Mouse (Mus musculus) liver, postnatal 0 days (tissue): ENCODE measurements around the gene Aph1a. TPM values are rescaled to one million over a fixed set of nuclear protein-coding genes. Genes with fewer than 3 reads are reported as not detected.
A peak's percentile ranks its signal among the peaks of the same experiment; 100 is the strongest.

Experiments
- ATAC-seq: fragments of 200-750 bp; cut with Nextera tagmentation; 2 replicates; pipeline ENCODE4 v1.8.0; 2017; ENCODE audit warnings: mild to moderate bottlenecking, moderate library complexity
- DNase-seq: peaks from one replicate; pipeline ENCODE4 v3.0.0-alpha.2; 2016
- H3K27ac ChIP-seq: fragments of 300-500 bp; sonication (generic); 2 replicates; pipeline ENCODE4 v1.5.1; 2014; ENCODE audit warnings: antibody characterized with exemption, moderate library complexity, mild to moderate bottlenecking, low read depth
- H3K27me3 ChIP-seq: fragments of 300-500 bp; sonication (generic); 2 replicates; pipeline ENCODE4 v1.6.1; 2014; ENCODE audit warnings: low read length, control low read depth, mixed read lengths; ENCODE audit not compliant: insufficient read depth
- H3K36me3 ChIP-seq: fragments of 300-500 bp; sonication (generic); replicated peaks from 2 replicates; pipeline ENCODE4 v1.6.1; 2014; ENCODE audit warnings: mild to moderate bottlenecking, control low read depth, low read length, moderate library complexity, mixed read lengths; ENCODE audit not compliant: insufficient read depth
- H3K4me1 ChIP-seq: fragments of 300-500 bp; sonication (generic); 2 replicates; pipeline ENCODE4 v1.6.1; 2014; ENCODE audit warnings: antibody characterized with exemption, mild to moderate bottlenecking, control low read depth; ENCODE audit not compliant: insufficient read depth
- H3K4me2 ChIP-seq: fragments of 300-500 bp; sonication (generic); 2 replicates; pipeline ENCODE4 v1.6.1; 2014; ENCODE audit warnings: low read depth, mild to moderate bottlenecking, low read length, moderate library complexity, mixed read lengths
- H3K4me3 ChIP-seq: fragments of 300-500 bp; sonication (generic); 2 replicates; pipeline ENCODE4 v1.5.1; 2014; ENCODE audit warnings: low read depth, low read length
- H3K9ac ChIP-seq: fragments of 300-500 bp; sonication (generic); replicated peaks from 2 replicates; pipeline ENCODE4 v1.6.1; 2014; ENCODE audit warnings: mild to moderate bottlenecking, moderate library complexity
- H3K9me3 ChIP-seq: fragments of 300-500 bp; sonication (generic); 2 replicates; pipeline ENCODE4 v1.6.1; 2016; ENCODE audit warnings: mild to moderate bottlenecking, control low read depth, low read length, mixed read lengths
- CTCF ChIP-seq: sonication (generic); IDR thresholded peaks from 2 replicates; pipeline ENCODE4 v1.5.1; 2016; ENCODE audit warnings: antibody characterized with exemption, low read depth
- EP300 ChIP-seq: IDR thresholded peaks from 2 replicates; pipeline ENCODE4 v1.6.1; 2016; ENCODE audit warnings: antibody characterized with exemption, low read depth, mild to moderate bottlenecking
- WGBS: fragments of 180-500 bp; shearing (Covaris S2); extraction: QIAGEN DNeasy Blood & Tissue Kit; methylation state at CpG from one replicate; pipeline ENCODE4 v1.1.7; 2014; ENCODE audit not compliant: insufficient replicate concordance; 5-methylcytosine and 5-hydroxymethylcytosine counted together
- polyA plus RNA-seq: library from polyadenylated mRNA; unstranded; fragments of >200 nt; fragmentation: Nextera tagmentation; extraction: Ambion mirVana; gene quantifications from 2 replicates; pipeline ENCODE4 v1.2.1, GENCODE M21; 2015

Aph1a gene
- polyA plus RNA-seq, 1 experiment from 2014 or later = 22.9 TPM

GRCm38 (mm10) chr3:95860323-95860722, 33.4 kb upstream of the Aph1a start:
- Histone ChIP-seq H3K4me1 (0 out of 2 replicates have a peak, but pooled peaks cover 3% of the 10 kb centered on the region), H3K9me3 (no peaks in the 10 kb centered on the region), H3K9ac (no peak overlapping the region), H3K36me3 (no peaks in the 10 kb centered on the region; the same call in none of the 2 replicates), H3K27me3 (no peaks in the 10 kb centered on the region), H3K27ac (no peak overlapping the region), H3K4me2 (no peak overlapping the region), H3K4me3 (no peak overlapping the region)
- WGBS = 85% methylated on average over 3 of the region's 3 CpGs
- no peak for ATAC-seq
- TF ChIP-seq CTCF = peak; percentile 57
- TF ChIP-seq EP300 = no peak
- no peak for DNase-seq

GRCm38 (mm10) chr3:95861216-95861615, 32.6 kb upstream of the Aph1a start:
- Histone ChIP-seq H3K27ac (no peak overlapping the region), H3K4me1 (0 out of 2 replicates have a peak, but pooled peaks cover under 1% of the 10 kb centered on the region), H3K4me3 (no peak overlapping the region), H3K27me3 (no peaks in the 10 kb centered on the region), H3K36me3 (peaks cover 3% of the 10 kb centered on the region), H3K9me3 (no peaks in the 10 kb centered on the region), H3K9ac (no peak overlapping the region), H3K4me2 (no peak overlapping the region)
- TF ChIP-seq CTCF = peak; percentile 65
- no peak for TF ChIP-seq EP300
- ATAC-seq (0 out of 2 replicates have a peak, but pooled peaks have one; percentile 8), DNase-seq (peak; percentile 31)
- 72% methylated on average over 10 of the region's 10 CpGs for WGBS

GRCm38 (mm10) chr3:95861796-95862195, 32.0 kb upstream of the Aph1a start:
- peaks cover 3% of the 10 kb centered on the region for H3K36me3 ChIP-seq
- TF ChIP-seq CTCF = peak; percentile 89
- no peak for TF ChIP-seq EP300
- DNase-seq = peak; percentile 75
- no peak overlapping the region for H3K9ac ChIP-seq
- ATAC-seq = peak; percentile 86
- no peaks in the 10 kb centered on the region for H3K4me1 ChIP-seq
- WGBS = 40% methylated on average over 2 of the region's 2 CpGs
- H3K27ac ChIP-seq = no peak overlapping the region
- no peaks in the 10 kb centered on the region for H3K27me3 ChIP-seq
- no peaks in the 10 kb centered on the region for H3K9me3 ChIP-seq
- no peak overlapping the region for H3K4me2 ChIP-seq
- H3K4me3 ChIP-seq = no peak overlapping the region

- ATAC-seq = no peak
Measured at GRCm38 (mm10) chr3:95863578-95863977, 30.2 kb upstream of the Aph1a start.

GRCm38 (mm10) chr3:95865050-95865449, 28.7 kb upstream of the Aph1a start:
- TF ChIP-seq EP300 = no peak
- no peak for TF ChIP-seq CTCF
- Histone ChIP-seq H3K36me3 (peaks cover 12% of the 10 kb centered on the region), H3K4me2 (no peak overlapping the region), H3K9ac (no peak overlapping the region), H3K27ac (no peak overlapping the region), H3K4me1 (no peaks in the 10 kb centered on the region), H3K9me3 (no peaks in the 10 kb centered on the region), H3K4me3 (no peak overlapping the region), H3K27me3 (no peaks in the 10 kb centered on the region)
- ATAC-seq (no peak), DNase-seq (no peak)
- WGBS = 81% methylated on average over 5 of the region's 5 CpGs

More at GRCm38 (mm10) chr3:95863578-95863977, 30.2 kb upstream of the Aph1a start:
- peaks cover 11% of the 10 kb centered on the region for H3K36me3 ChIP-seq
- H3K9me3 ChIP-seq = no peaks in the 10 kb centered on the region
- no peak for TF ChIP-seq EP300
- no peak for TF ChIP-seq CTCF
- H3K4me1 ChIP-seq = no peaks in the 10 kb centered on the region
- no peak overlapping the region for H3K4me2 ChIP-seq
- H3K27me3 ChIP-seq = no peaks in the 10 kb centered on the region
- no peak overlapping the region for H3K27ac ChIP-seq
- no peak overlapping the region for H3K9ac ChIP-seq
- DNase-seq = no peak
- H3K4me3 ChIP-seq = no peak overlapping the region
- 66% methylated on average over 7 of the region's 7 CpGs for WGBS

GRCm38 (mm10) chr3:95865571-95865970, 28.2 kb upstream of the Aph1a start:
- ATAC-seq (no peak), DNase-seq (no peak)
- no peaks in the 10 kb centered on the region for H3K9me3 ChIP-seq
- H3K4me3 ChIP-seq = no peak overlapping the region
- peaks cover 2% of the 10 kb centered on the region for H3K4me1 ChIP-seq
- H3K36me3 ChIP-seq = peaks cover 12% of the 10 kb centered on the region
- H3K4me2 ChIP-seq = no peak overlapping the region
- no peak overlapping the region for H3K27ac ChIP-seq
- no peak overlapping the region for H3K9ac ChIP-seq
- no peaks in the 10 kb centered on the region for H3K27me3 ChIP-seq
- TF ChIP-seq EP300 = no peak
- no peak for TF ChIP-seq CTCF
- 90% methylated on average over 20 of the region's 20 CpGs for WGBS
